Mouse (Mus musculus): ENCODE measurements at regions not wholly inside any gene's neighbourhood (a gene's known extent, or its start where the extent isn't known, plus 50 kb on each side); places are given as distances from the start of the nearest gene placed in this dataset.

DNA sequence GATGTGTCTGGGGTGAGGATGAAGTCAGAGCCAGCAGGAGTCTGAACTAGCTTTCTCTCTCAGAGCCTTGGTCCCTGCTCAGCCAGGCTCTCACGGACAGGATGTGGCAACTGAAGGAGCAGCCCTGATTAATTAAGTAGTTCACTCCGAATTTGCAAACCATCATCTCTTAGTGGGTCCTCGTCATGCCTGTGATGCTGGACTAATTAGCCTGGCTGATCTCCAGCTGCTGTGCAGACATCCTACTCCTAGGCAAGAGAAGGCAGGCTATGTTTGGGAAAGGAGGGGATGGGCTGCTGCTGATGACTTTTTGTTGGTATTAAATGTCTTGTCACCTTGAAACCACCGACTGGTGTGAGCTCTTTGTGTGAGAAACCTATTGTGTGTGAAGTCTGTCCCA lies 487.1 kb downstream of the Med13l start:
- Histone ChIP-seq H3K79me2 (ENCODE audit: control insufficient read depth, insufficient read depth, low read length, poor library complexity) (no peaks in the 10 kb centered on the region), H3K4me3 (ENCODE audit: control insufficient read depth in 1 of 2, insufficient read depth in 1 of 2, low read depth in 2 of 2, low read length in 2 of 2) (no peak overlapping the region), H3K9me3 (replicated peaks; ENCODE audit: insufficient read depth, low read length) (no peaks in the 10 kb centered on the region), H3K36me3 (ENCODE audit: control insufficient read depth in 1 of 2, insufficient read depth in 2 of 2, low read length in 2 of 2) (no peaks in the 10 kb centered on the region), H3K4me1 (ENCODE audit: control insufficient read depth in 1 of 2, insufficient read depth in 2 of 2, low read length in 2 of 2) (no peaks in the 10 kb centered on the region), H3K27ac (ENCODE audit: control insufficient read depth, low read depth, low read length) (no peak overlapping the region), H3K27me3 (ENCODE audit: control insufficient read depth in 1 of 2, insufficient read depth in 2 of 2, low read length in 2 of 2) (no peaks in the 10 kb centered on the region), H3K9ac (ENCODE audit: control insufficient read depth, low read depth, low read length, poor library complexity, severe bottlenecking) (no peak overlapping the region)
- TF ChIP-seq MAZ (IDR thresholded peaks at IDR 0.05; ENCODE audit: low read depth, low read length), result no peak
- no peak for TF ChIP-seq GATA1 (IDR thresholded peaks at IDR 0.05; ENCODE audit: low read depth, low read length)
- no peak for TF ChIP-seq GABPA (IDR thresholded peaks at IDR 0.05; ENCODE audit: low read depth, low read length)
- no peak for TF ChIP-seq POLR2AphosphoS5 (IDR thresholded peaks at IDR 0.05; ENCODE audit: borderline replicate concordance, low read depth, low read length)
- no peak for TF ChIP-seq E2F4 (IDR thresholded peaks at IDR 0.05; ENCODE audit: borderline replicate concordance, low read depth, low read length)
- TF ChIP-seq MYB (IDR thresholded peaks at IDR 0.05; ENCODE audit: low read depth, low read length), result no peak
- TF ChIP-seq KAT2A (conservative IDR thresholded peaks at IDR 0.05; ENCODE audit: low read depth, low read length), result no peak
- no peak for TF ChIP-seq HCFC1 (IDR thresholded peaks at IDR 0.05; ENCODE audit: low read depth, low read length)
- no peak for TF ChIP-seq TAL1 (IDR thresholded peaks at IDR 0.05; ENCODE audit: low read length)
- no peak for TF ChIP-seq ZC3H11A (IDR thresholded peaks at IDR 0.05; ENCODE audit: low read depth, low read length)
- no peak for TF ChIP-seq SIN3A (IDR thresholded peaks at IDR 0.05; ENCODE audit: low read length)
- TF ChIP-seq MEF2A (IDR thresholded peaks at IDR 0.05; ENCODE audit: extremely low read depth, insufficient replicate concordance, low read depth, low read length, poor library complexity, severe bottlenecking), result no peak
- TF ChIP-seq ETS1 (IDR thresholded peaks at IDR 0.05; ENCODE audit: low read depth, low read length), result no peak
- no peak for DNase-seq (ENCODE audit: low read depth, low spot score)

DNA sequence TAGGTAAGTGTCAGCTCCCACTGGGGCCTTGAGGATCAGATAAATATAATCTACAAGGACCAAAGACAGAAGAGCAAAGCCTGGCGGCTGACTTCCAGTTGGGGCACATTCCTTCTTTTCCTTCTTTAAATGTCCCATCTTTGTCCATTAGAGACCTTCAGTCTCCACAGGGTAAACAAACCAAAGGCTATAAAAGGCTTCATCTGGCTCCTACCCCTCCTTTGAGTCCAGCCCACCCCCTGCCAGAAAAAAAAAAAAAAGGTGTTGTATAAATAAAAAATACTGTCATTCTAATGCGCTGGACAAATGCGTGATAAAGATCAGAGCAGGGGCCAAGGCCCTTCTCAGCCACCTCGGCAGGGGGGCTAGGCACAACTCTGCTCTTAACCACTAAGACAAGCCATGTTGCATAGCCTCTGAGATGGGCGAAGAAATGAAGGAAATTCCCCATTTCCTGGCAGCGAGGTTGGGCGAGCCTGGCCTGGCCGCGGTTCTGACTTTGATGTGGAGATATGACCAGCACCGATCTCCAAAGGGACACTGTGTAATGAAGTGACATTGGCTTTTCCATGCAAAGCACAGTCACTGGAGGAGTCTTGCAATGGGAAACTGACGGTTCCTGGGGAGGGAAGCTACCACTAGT lies 492.0 kb downstream of the Med13l start:
- no peaks in the 10 kb centered on the region for H3K36me3 ChIP-seq (ENCODE audit: control insufficient read depth in 1 of 2, insufficient read depth in 2 of 2, low read length in 2 of 2)
- no peak overlapping the region for H3K4me3 ChIP-seq (ENCODE audit: control insufficient read depth in 1 of 2, insufficient read depth in 1 of 2, low read depth in 2 of 2, low read length in 2 of 2)
- H3K9ac ChIP-seq (ENCODE audit: control insufficient read depth, low read depth, low read length, poor library complexity, severe bottlenecking), result no peak overlapping the region
- H3K27ac ChIP-seq (ENCODE audit: control insufficient read depth, low read depth, low read length), result no peak overlapping the region
- no peak for TF ChIP-seq EP300 (IDR thresholded peaks at IDR 0.05; ENCODE audit: low read depth in 1 of 2, low read length in 2 of 2)
- no peak for TF ChIP-seq JUND (IDR thresholded peaks at IDR 0.05; ENCODE audit: low read depth, low read length)
- TF ChIP-seq MEF2A (IDR thresholded peaks at IDR 0.05; ENCODE audit: extremely low read depth, insufficient replicate concordance, low read depth, low read length, poor library complexity, severe bottlenecking), result no peak
- no peak for TF ChIP-seq GATA1 (IDR thresholded peaks at IDR 0.05; ENCODE audit: low read depth, low read length)
- TF ChIP-seq CTCF (IDR thresholded peaks at IDR 0.05 in 2 of 3, conservative IDR thresholded peaks at IDR 0.05 in 1 of 3; ENCODE audit: control insufficient read depth in 1 of 3, insufficient read depth in 1 of 3, low read depth in 2 of 3, low read length in 3 of 3, poor library complexity in 1 of 3, severe bottlenecking in 1 of 3), result no peak
- TF ChIP-seq POLR2AphosphoS5 (IDR thresholded peaks at IDR 0.05; ENCODE audit: borderline replicate concordance, low read depth, low read length), result no peak
- no peak for TF ChIP-seq ZMIZ1 (IDR thresholded peaks at IDR 0.05; ENCODE audit: low read depth, low read length)
- TF ChIP-seq ZNF384 (IDR thresholded peaks at IDR 0.05; ENCODE audit: low read depth, low read length), result no peak
- TF ChIP-seq RAD21 (IDR thresholded peaks at IDR 0.05; ENCODE audit: low read depth, low read length), result no peak
- no peak for TF ChIP-seq MYB (IDR thresholded peaks at IDR 0.05; ENCODE audit: low read depth, low read length)
- TF ChIP-seq E2F4 (IDR thresholded peaks at IDR 0.05; ENCODE audit: borderline replicate concordance, low read depth, low read length), result no peak
- no peak for TF ChIP-seq USF1 (IDR thresholded peaks at IDR 0.05; ENCODE audit: low read depth, low read length)
- no peak for TF ChIP-seq KAT2A (conservative IDR thresholded peaks at IDR 0.05; ENCODE audit: low read depth, low read length)
- TF ChIP-seq CHD2 (IDR thresholded peaks at IDR 0.05; ENCODE audit: low read length), result no peak
- no peak for TF ChIP-seq HCFC1 (IDR thresholded peaks at IDR 0.05; ENCODE audit: low read depth, low read length)
- no peak for DNase-seq (ENCODE audit: low read depth, low spot score)
- H3K9me3 ChIP-seq (replicated peaks; ENCODE audit: insufficient read depth, low read length), result no peaks in the 10 kb centered on the region
- H3K79me2 ChIP-seq (ENCODE audit: control insufficient read depth, insufficient read depth, low read length, poor library complexity), result no peaks in the 10 kb centered on the region
- no peaks in the 10 kb centered on the region for H3K27me3 ChIP-seq (ENCODE audit: control insufficient read depth in 1 of 2, insufficient read depth in 2 of 2, low read length in 2 of 2)
- H3K4me1 ChIP-seq (ENCODE audit: control insufficient read depth in 1 of 2, insufficient read depth in 2 of 2, low read length in 2 of 2), result no peaks in the 10 kb centered on the region
